Mouse (Mus musculus) liver, adult 2 months (tissue): ENCODE measurements around the gene Rrp1. TPM values are rescaled to one million over a fixed set of nuclear protein-coding genes. Genes with fewer than 3 reads are reported as not detected.
A peak's percentile ranks its signal among the peaks of the same experiment; 100 is the strongest.

Source experiments
- DNase-seq: peaks from one replicate; pipeline ENCODE4 v3.0.0-alpha.2; 2011; ENCODE audit warnings: low read depth, low spot score; ENCODE audit errors: extremely low read depth
- H3K27ac ChIP-seq: fragments of 200-500 bp; replicated peaks from 2 replicates; pipeline ENCODE4 v1.5.1; 2012; ENCODE audit warnings: low read depth, mild to moderate bottlenecking, control low read depth, inconsistent platforms, low read length; ENCODE audit not compliant: insufficient read depth
- H3K27me3 ChIP-seq: fragments of 200-500 bp; 2 replicates; pipeline ENCODE4 v1.6.1; 2012; ENCODE audit warnings: mild to moderate bottlenecking, moderate library complexity, low read length, inconsistent platforms; ENCODE audit not compliant: control insufficient read depth, insufficient read depth
- H3K36me3 ChIP-seq: fragments of 200-500 bp; 2 replicates; pipeline ENCODE4 v1.6.1; 2012; ENCODE audit warnings: low read length, inconsistent platforms; ENCODE audit not compliant: control insufficient read depth, insufficient read depth
- H3K4me1 ChIP-seq: fragments of 200-500 bp; 2 replicates; pipeline ENCODE4 v1.6.1; 2011; ENCODE audit warnings: low read length; ENCODE audit not compliant: control insufficient read depth, insufficient read depth
- H3K4me3 ChIP-seq: fragments of 200-500 bp; 2 replicates; pipeline ENCODE4 v1.5.1; 2011; ENCODE audit warnings: low read depth, mild to moderate bottlenecking, control low read depth, low read length, moderate library complexity; ENCODE audit not compliant: insufficient read depth
- H3K79me2 ChIP-seq: fragments of 200-500 bp; 2 replicates; pipeline ENCODE4 v1.6.1; 2012; ENCODE audit warnings: inconsistent platforms, mild to moderate bottlenecking, low read length, moderate library complexity; ENCODE audit not compliant: control insufficient read depth, insufficient read depth
- H3K9ac ChIP-seq: fragments of 200-500 bp; 2 replicates; pipeline ENCODE4 v1.6.1; 2012; ENCODE audit warnings: low read depth, mild to moderate bottlenecking, control low read depth, inconsistent platforms, low read length
- CTCF ChIP-seq: fragments of 200-500 bp; IDR thresholded peaks from 2 replicates; pipeline ENCODE4 v1.5.1; 2011; ENCODE audit warnings: low read depth, low read length, control low read depth
- POLR2A ChIP-seq: fragments of 200-500 bp; IDR thresholded peaks from 2 replicates; pipeline ENCODE4 v1.6.1; 2011; ENCODE audit warnings: low read length, control low read depth; ENCODE audit not compliant: insufficient read depth; ENCODE audit errors: extremely low read depth
- WGBS: fragments of 180-500 bp; shearing (Covaris S2); methylation state at CpG from one replicate; pipeline ENCODE4 v1.1.7; 2018; 5-methylcytosine and 5-hydroxymethylcytosine counted together
- polyA plus RNA-seq: library from polyadenylated mRNA; depleted of rRNA; stranded (reverse); fragments of >200 nt; gene quantifications from 2 replicates; pipeline ENCODE4 v1.2.3, GENCODE M21; 2012
- total RNA-seq: library from RNA; depleted of rRNA; stranded (reverse); fragments of >200 nt; gene quantifications from 2 replicates; pipeline ENCODE4 v1.2.3, GENCODE M21; 2014

Gene Rrp1
- total and polyA plus RNA-seq, 2 experiments = 37.6 to 41.9 TPM

GRCm38 (mm10) chr10:78371746-78372145, 41.1 kb downstream of the Rrp1 start:
- no peak for DNase-seq
- Histone ChIP-seq H3K79me2 (no peaks in the 10 kb centered on the region), H3K4me3 (no peak overlapping the region), H3K9ac (no peak overlapping the region), H3K27me3 (no peaks in the 10 kb centered on the region), H3K36me3 (no peaks in the 10 kb centered on the region), H3K27ac (no peak overlapping the region), H3K4me1 (no peaks in the 10 kb centered on the region)
- TF ChIP-seq POLR2A (no peak), CTCF (no peak)
- WGBS = 57% methylated on average over 6 of the region's 6 CpGs

DNA sequence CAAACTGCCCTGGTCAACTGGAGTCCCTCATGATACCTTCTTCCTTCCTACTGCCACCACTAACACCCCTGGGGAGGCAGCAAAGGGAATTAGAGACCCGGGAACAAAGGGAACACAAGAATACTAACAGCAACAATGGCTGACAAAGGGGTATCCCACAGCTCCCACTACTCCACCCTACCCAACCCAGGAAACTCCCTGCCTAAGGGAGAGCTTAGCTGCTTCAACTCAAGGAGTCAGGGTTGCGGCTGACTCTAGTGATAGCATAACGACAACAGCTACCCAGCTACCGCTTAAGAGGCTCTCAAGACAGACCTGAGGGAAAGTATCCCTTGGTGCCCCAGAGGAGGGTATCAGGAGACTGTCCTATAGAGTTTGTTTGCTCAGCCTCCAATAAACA, 45.3 kb downstream of the Rrp1 start:
- H3K27ac ChIP-seq = no peak overlapping the region
- TF ChIP-seq CTCF (no peak), POLR2A (no peak)

DNA sequence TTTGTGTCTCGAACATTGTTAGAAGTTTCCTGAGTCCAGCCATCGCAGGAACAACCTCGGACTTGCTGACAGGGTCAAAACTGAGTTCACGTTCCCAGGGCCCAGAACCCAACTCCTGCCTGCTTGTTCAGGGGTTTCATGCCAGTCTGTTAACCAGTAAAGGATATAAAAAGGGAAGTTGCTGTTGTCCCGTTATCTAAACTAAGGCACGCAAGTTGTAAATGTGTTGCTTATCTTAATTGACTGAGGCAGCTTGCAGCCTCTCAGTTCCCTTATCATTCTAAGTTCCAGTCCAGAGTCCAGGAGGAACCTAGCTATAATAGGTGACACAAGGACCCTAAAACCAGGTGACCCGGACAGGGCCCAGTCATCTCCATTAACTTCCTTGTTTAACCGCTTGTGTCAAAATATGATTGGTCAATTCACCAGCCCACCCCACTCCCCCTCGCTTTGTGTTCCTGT, 46.0 kb downstream of the Rrp1 start:
- no peaks in the 10 kb centered on the region for H3K79me2 ChIP-seq
- WGBS = 64% methylated on average over 9 of the region's 9 CpGs
- TF ChIP-seq CTCF (no peak), POLR2A (no peak)
- DNase-seq = no peak
- H3K27ac ChIP-seq = no peak overlapping the region
- no peaks in the 10 kb centered on the region for H3K36me3 ChIP-seq
- H3K4me3 ChIP-seq = no peak overlapping the region
- no peaks in the 10 kb centered on the region for H3K4me1 ChIP-seq
- no peaks in the 10 kb centered on the region for H3K27me3 ChIP-seq
- no peak overlapping the region for H3K9ac ChIP-seq

More for the DNA sequence above, 45.3 kb downstream of the Rrp1 start:
- H3K4me1 ChIP-seq = no peaks in the 10 kb centered on the region
- H3K27me3 ChIP-seq = no peaks in the 10 kb centered on the region
- no peak overlapping the region for H3K9ac ChIP-seq
- no peaks in the 10 kb centered on the region for H3K79me2 ChIP-seq
- no peak for DNase-seq
- no peak overlapping the region for H3K4me3 ChIP-seq
- WGBS = 76% methylated on average over 4 of the region's 4 CpGs
- H3K36me3 ChIP-seq = no peaks in the 10 kb centered on the region

GRCm38 (mm10) chr10:78366195-78366834, 46.5 kb downstream of the Rrp1 start:
- no peaks in the 10 kb centered on the region for H3K36me3 ChIP-seq
- DNase-seq = no peak
- no peak overlapping the region; the same call in 1 of the 2 replicates for H3K27ac ChIP-seq
- H3K27me3 ChIP-seq = no peaks in the 10 kb centered on the region
- no peak overlapping the region for H3K4me3 ChIP-seq
- no peaks in the 10 kb centered on the region for H3K4me1 ChIP-seq
- WGBS = 63% methylated on average over 5 of the region's 5 CpGs
- TF ChIP-seq CTCF = no peak
- TF ChIP-seq POLR2A = no peak
- no peaks in the 10 kb centered on the region for H3K79me2 ChIP-seq
- no peak overlapping the region for H3K9ac ChIP-seq

- no peak for DNase-seq
- TF ChIP-seq POLR2A (no peak), CTCF (no peak)
- no peaks in the 10 kb centered on the region for H3K4me1 ChIP-seq
- H3K36me3 ChIP-seq = no peaks in the 10 kb centered on the region
- H3K27ac ChIP-seq = no peak overlapping the region
- H3K27me3 ChIP-seq = no peaks in the 10 kb centered on the region
- 90% methylated on average over 6 of the region's 6 CpGs for WGBS
- H3K9ac ChIP-seq = no peak overlapping the region
- H3K4me3 ChIP-seq = no peak overlapping the region
- H3K79me2 ChIP-seq = no peaks in the 10 kb centered on the region
These were observed 47.3 kb downstream of the Rrp1 start for GRCm38 (mm10) chr10:78365555-78365954.

- no peak for TF ChIP-seq POLR2A
- H3K4me1 ChIP-seq = no peaks in the 10 kb centered on the region
- no peaks in the 10 kb centered on the region for H3K79me2 ChIP-seq
- no peak overlapping the region for H3K4me3 ChIP-seq
- H3K9ac ChIP-seq = no peak overlapping the region
- 56% methylated on average over 2 of the region's 2 CpGs for WGBS
- H3K27ac ChIP-seq = no peak overlapping the region
- H3K36me3 ChIP-seq = no peaks in the 10 kb centered on the region
- DNase-seq = peak; percentile 45
- H3K27me3 ChIP-seq = no peaks in the 10 kb centered on the region
These were observed 48.7 kb downstream of the Rrp1 start for GRCm38 (mm10) chr10:78364106-78364505.
